Mouse (Mus musculus) myocyte (in vitro differentiated cells): ENCODE results near the gene Ppp1cc.

Source experiments
- MAX ChIP-seq: IDR thresholded peaks from one replicate; pipeline ENCODE4 v1.6.1; 2011; ENCODE audit warnings: low read depth, mild to moderate bottlenecking, control low read depth
- MYOD1 ChIP-seq, 3 experiments: IDR thresholded peaks; one replicate each; pipeline ENCODE4 v1.6.1; 2011; ENCODE audit warnings: control low read depth in 2 of 3, low read depth in 2 of 3, mild to moderate bottlenecking in 2 of 3, moderate library complexity in 1 of 3; ENCODE audit not compliant: insufficient read length in 2 of 3, control insufficient read depth in 1 of 3
- MYOG ChIP-seq, 3 experiments: IDR thresholded peaks; one replicate each; pipeline ENCODE4 v1.6.1; 2011; ENCODE audit warnings: control low read depth in 2 of 3, low read depth in 2 of 3, mild to moderate bottlenecking in 2 of 3; ENCODE audit not compliant: insufficient read length in 2 of 3, control insufficient read depth in 1 of 3, insufficient read depth in 1 of 3
- POLR2A ChIP-seq: IDR thresholded peaks from one replicate; pipeline ENCODE4 v1.6.1; 2011; ENCODE audit warnings: low read depth, mild to moderate bottlenecking, control low read depth, moderate library complexity; ENCODE audit not compliant: insufficient read length
- POLR2AphosphoS2 ChIP-seq: IDR thresholded peaks from one replicate; pipeline ENCODE4 v1.6.1; 2011; ENCODE audit warnings: low read depth, control low read depth; ENCODE audit not compliant: insufficient read length
- TCF12 ChIP-seq: IDR thresholded peaks from one replicate; pipeline ENCODE4 v1.6.1; 2011; ENCODE audit warnings: mild to moderate bottlenecking, control low read depth; ENCODE audit not compliant: poor library complexity, insufficient read depth, severe bottlenecking

DNA sequence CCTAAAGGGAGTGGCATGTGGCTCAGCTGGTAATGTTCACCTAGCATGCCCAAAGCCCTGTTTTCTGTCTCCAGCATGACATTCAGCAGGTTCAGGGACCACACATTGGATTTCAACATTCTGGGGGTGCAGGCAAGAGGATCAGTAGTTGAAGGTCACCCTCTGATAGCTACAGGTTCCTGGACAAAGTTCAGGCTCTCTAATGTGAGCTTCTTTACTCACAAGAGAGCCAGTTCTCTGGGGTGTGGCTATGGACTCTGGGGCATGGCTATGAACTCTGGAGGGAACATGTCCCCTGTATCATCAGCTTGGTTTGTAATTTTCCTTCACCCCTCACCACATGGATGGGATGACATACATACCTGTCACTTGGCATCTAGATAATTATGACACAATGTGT, 2.5 kb upstream of the Ppp1cc start:
- TF ChIP-seq POLR2AphosphoS2: no peak
- TF ChIP-seq POLR2A: no peak
- TF ChIP-seq TCF12: no peak
- TF ChIP-seq MYOG (IDR thresholded peaks at IDR 0.05; ENCODE audit: control insufficient read depth in 1 of 3, insufficient read depth in 1 of 3, insufficient read length in 2 of 3, low read depth in 2 of 3): no peak
- no peak for TF ChIP-seq MYOD1 (IDR thresholded peaks at IDR 0.05; ENCODE audit: control insufficient read depth in 1 of 3, insufficient read length in 2 of 3, low read depth in 2 of 3)
- no peak for TF ChIP-seq MAX
